Mouse (Mus musculus) left cerebral cortex, adult 18-20 months (tissue): ENCODE data around the gene Psmb11. TPM values are rescaled to one million over a fixed set of nuclear protein-coding genes. Genes with fewer than 3 reads are reported as not detected.
A peak's percentile ranks its signal among the peaks of the same experiment; 100 is the strongest.
"Not testable (repeated sequence)": the region's sequence is repeated elsewhere in the genome, so short reads cannot be mapped to it uniquely, and the experiment has no call there.

Experiments used
- DNase-seq, 2 experiments: peaks; one replicate each; pipeline ENCODE4 v3.0.0; 2021 to 2022; ENCODE audit warnings: low spot score in 2 of 2, mixed read lengths in 1 of 2
- total RNA-seq, 2 experiments: library from RNA; stranded (reverse); gene quantifications; 2 replicates each; pipeline ENCODE4 v1.2.3; 2021

Gene Psmb11
- total RNA-seq, 2 experiments from 2014 or later, result 0.16 TPM; not detected in 1

- DNase-seq, result peak; percentile 93 to 95
Measured at GRCm38 (mm10) chr14:54603038-54603654, 18.1 kb upstream of the Psmb11 start.

- no peak for DNase-seq
Measured at GRCm38 (mm10) chr14:54603686-54604085, 17.5 kb upstream of the Psmb11 start.

GRCm38 (mm10) chr14:54605752-54606321 lies 15.4 kb upstream of the Psmb11 start, which contains the start of gene 4931414P19Rik:
Gene 4931414P19Rik (minus strand): TSS chr14:54605993.
- peak; percentile 71 to 78 for DNase-seq

- no peak for DNase-seq
Measured at GRCm38 (mm10) chr14:54607226-54607625, 14.0 kb upstream of the Psmb11 start.

GRCm38 (mm10) chr14:54609245-54609644 lies 12.0 kb upstream of the Psmb11 start:
- DNase-seq, result no peak

- no peak for DNase-seq
Measured at GRCm38 (mm10) chr14:54609962-54610361, 11.3 kb upstream of the Psmb11 start.

DNA sequence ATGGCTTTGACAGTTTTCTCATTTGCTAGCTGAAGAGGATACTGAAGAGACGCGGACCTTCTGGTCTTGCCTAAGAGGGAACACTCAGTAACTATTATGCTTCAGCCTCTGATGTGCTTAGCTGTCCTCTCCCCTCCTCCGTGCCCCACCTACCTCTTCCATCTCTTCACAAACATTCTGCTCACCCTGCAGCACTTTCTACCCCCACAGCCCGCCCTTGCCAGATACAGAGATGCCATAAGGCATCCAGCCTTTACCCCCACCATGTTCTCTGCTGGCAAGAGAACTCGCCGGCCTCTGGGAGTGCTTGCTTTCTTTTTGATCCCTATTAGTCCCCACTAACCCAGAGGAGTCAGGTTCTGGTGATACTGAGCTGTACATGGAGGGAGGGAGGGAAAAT lies 10.6 kb upstream of the Psmb11 start:
- DNase-seq, result peak; percentile 34 to 72

GRCm38 (mm10) chr14:54614130-54614529 lies 7.1 kb upstream of the Psmb11 start:
- DNase-seq, result not testable (repeated sequence)

- no peak for DNase-seq
Measured at GRCm38 (mm10) chr14:54616226-54616825, 4.9 kb upstream of the Psmb11 start.

GRCm38 (mm10) chr14:54617152-54617896 lies 3.9 kb upstream of the Psmb11 start:
- DNase-seq, result no peak

DNA sequence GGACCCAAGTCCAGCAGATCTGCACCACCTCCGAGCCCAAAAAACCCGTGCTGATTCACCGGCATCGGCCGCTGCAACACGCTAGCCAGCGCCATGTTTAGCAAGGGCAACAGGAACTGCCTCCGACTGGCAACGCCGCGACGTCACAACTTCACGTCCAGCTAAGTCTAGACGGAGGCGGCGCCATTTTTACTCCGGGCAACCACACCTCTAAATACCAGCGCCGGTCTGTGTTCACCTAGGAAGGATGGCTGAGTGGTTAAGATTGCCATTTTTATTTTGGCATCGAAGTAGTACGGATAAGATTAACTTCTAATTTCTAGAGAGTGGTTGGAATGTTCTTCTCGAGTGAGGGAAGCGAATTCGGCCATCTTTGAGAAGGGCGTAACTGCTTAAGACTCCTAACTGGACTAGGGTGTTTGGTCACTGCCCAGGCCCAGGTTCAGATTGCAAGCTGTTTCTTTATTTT lies 3.3 kb upstream of the Psmb11 start, which contains the start of gene Psmb5:
Gene Psmb5, minus strand, starts transcription at position 126 of the 469 bp plus-strand sequence.
- peak; percentile 81 to 89 for DNase-seq

- DNase-seq, result no peak
Measured at GRCm38 (mm10) chr14:54623334-54623733, 2.1 kb downstream of the Psmb11 start.

DNA sequence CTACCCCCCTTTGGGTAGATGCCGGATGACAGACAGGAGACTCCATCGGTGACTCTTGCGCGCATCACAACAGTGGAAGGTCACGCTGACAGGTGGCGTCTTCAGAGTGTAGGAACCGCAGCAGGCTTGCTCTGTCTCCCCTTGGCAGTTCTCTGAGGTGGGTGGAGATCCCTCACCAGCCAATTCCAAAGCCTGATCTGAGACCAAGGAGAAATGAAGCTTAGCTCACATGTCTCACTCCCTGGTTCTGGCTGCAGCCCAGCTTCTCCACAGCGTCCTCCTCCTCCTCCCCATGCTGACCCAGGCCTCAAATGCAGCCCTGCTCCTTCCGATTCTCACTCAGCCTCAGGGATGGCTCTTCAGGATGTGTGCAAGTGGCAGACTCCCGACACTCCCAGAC lies 3.7 kb downstream of the Psmb11 start:
- DNase-seq, result no peak

GRCm38 (mm10) chr14:54628103-54628502 lies 6.9 kb downstream of the Psmb11 start:
- DNase-seq, result no peak

- no peak for DNase-seq
Measured at GRCm38 (mm10) chr14:54629797-54630196, 8.6 kb downstream of the Psmb11 start.

DNA sequence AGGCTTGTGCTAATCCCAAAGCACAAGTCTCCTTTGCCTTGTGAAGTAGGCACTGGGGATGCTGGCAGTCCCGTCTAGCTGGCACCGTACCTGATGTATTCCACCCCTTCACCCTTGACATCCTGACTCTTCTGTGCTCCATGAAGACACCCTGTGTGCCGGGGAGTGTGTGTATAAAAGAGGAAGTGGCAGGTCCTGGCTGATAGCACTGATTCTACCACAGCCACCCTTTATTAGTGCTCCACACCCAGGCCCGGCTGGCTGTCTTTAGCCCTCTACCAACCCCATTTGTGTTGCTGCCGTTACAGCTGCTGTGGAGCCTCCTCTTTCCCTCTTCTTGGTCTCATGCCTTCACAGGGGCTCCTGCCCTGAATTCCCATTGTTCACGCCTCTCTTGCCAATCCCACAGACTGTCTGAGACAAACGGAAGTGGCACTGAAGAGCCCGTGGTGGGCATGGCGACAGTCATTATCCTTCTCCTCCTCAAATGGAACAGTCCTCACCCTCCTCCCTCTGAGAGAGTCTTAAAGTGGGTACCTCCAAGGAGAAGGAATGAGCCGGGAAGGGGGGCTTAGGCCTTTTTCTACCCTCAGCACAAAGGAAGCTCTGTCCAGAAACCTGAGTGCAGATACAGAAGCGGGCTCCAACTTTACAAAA lies 9.5 kb downstream of the Psmb11 start:
- DNase-seq, result no peak

DNA sequence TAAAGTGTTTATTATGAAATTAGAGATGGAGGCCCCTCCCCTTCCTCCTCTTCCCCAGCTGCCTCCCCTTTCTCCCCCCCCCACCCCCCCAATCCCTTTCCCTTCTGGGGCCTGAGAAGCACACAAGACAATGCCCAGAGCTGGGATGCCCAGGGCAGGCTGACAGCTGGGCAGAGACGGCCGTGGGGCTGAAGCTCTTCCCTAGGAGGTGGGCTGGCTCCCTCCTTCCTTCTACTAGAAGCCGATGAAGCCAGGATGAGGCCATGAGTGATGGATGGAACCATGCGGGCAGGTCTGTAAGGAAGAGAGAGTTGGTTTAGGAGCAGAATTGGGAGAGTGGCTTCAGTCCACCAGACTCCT lies 10.0 kb downstream of the Psmb11 start:
- DNase-seq, result no peak

DNA sequence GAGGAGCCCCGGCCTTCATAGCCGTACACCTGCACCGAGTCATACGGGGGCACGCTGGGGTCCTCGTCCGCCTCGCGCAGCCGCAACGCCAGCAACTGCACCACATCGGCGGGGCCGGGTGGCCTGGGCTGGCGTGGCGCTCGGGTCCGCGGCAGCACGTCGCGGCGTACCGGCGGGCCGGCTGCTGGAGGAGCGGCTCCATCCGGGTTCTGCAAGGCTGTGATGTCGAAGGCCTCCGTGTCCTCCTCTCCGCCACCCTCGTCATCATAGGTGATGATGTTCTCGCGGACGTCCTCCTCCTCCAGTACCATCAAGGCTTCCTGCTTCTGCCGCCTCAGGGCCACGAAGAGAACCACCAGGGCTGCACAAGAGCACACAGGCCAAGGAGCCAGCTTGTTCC lies 11.0 kb downstream of the Psmb11 start:
- no peak for DNase-seq

DNA sequence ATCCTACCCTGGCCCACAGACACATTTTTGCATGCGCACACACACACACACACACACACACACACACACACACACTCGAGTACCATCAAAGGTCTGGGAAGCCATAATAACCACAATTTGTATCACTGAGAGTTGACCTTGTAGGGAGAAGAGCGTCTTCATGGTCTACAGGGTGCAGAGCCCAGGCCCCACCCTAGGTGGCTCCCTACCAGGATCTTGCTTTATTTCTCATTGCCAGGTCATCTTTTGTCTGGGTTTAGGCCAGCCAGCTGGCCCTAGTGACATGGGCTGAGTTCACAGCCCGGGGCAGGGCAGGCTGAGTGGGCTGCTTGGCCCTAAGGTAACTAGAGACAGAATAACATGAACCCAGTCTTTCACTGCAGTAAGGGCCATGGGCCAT lies 12.9 kb downstream of the Psmb11 start:
- DNase-seq, result no peak

GRCm38 (mm10) chr14:54636954-54637353 lies 15.7 kb downstream of the Psmb11 start:
- peak in 1 of 2 experiments; percentile 56 for DNase-seq

- DNase-seq, result no peak
Measured at GRCm38 (mm10) chr14:54638210-54638609, 17.0 kb downstream of the Psmb11 start.
